Mouse (Mus musculus): Measurements from ENCODE around the gene Phkb. TPM values are rescaled to one million over a fixed set of nuclear protein-coding genes. Genes with fewer than 3 reads are reported as not detected.

The Phkb gene
- polyA plus RNA-seq, 1 experiment from 2014 or later = 19.4 TPM

Other genes with a start within 250 kb of the Phkb start
- 2.6 and 3.0 TPM in 2 replicates for gene Neto2, start 140.0 kb upstream of the Phkb start, polyA plus RNA-seq (2016; fragmentation: Nextera tagmentation; extraction: Ambion mirVana)
- 32.3 and 34.1 TPM in 2 replicates for gene Itfg1, start within 50 bp of the Phkb start, polyA plus RNA-seq (2016; fragmentation: Nextera tagmentation; extraction: Ambion mirVana)